Mouse (Mus musculus) intestine, embryonic 15.5 days (tissue): ENCODE measurements around the gene Pnmal2. TPM values are rescaled to one million over a fixed set of nuclear protein-coding genes. Genes with fewer than 3 reads are reported as not detected.

Experiments
- polyA plus RNA-seq: library from polyadenylated mRNA; unstranded; fragments of >200 nt; fragmentation: Nextera tagmentation; extraction: Ambion mirVana; gene quantifications from 2 replicates; pipeline ENCODE4 v1.2.1, GENCODE M21; 2015

Gene Pnmal2
- polyA plus RNA-seq, 1 experiment from 2014 or later: 8.1 TPM

Other genes starting within 250 kb of the Pnmal2 start
- gene Ceacam9, start 222.8 kb upstream of the Pnmal2 start, polyA plus RNA-seq: not detected in 2 replicates
- gene Ap2s1, start 206.3 kb upstream of the Pnmal2 start, polyA plus RNA-seq: 248 and 256 TPM in 2 replicates
- gene Slc1a5, start 163.3 kb upstream of the Pnmal2 start, polyA plus RNA-seq: 61.8 and 64.0 TPM in 2 replicates
- 77.3 and 85.5 TPM in 2 replicates for gene Strn4, start 128.8 kb upstream of the Pnmal2 start, polyA plus RNA-seq
- gene Fkrp, start 128.0 kb upstream of the Pnmal2 start, polyA plus RNA-seq: 25.1 and 25.6 TPM in 2 replicates
- gene Prkd2, start 101.8 kb upstream of the Pnmal2 start, polyA plus RNA-seq: 9.7 and 12.5 TPM in 2 replicates
- 3.1 and 3.2 TPM in 2 replicates for gene Dact3, start 69.4 kb upstream of the Pnmal2 start, polyA plus RNA-seq
- 7.4 and 8.3 TPM in 2 replicates for gene Gng8, start 52.9 kb upstream of the Pnmal2 start, polyA plus RNA-seq
- gene Ptgir, start 38.2 kb upstream of the Pnmal2 start, polyA plus RNA-seq: 2.8 and 3.0 TPM in 2 replicates
- 137 and 140 TPM in 2 replicates for gene Calm3, start 20.6 kb upstream of the Pnmal2 start, polyA plus RNA-seq
- gene Pnmal1, start 15.0 kb downstream of the Pnmal2 start, polyA plus RNA-seq: 3.0 and 3.1 TPM in 2 replicates
- gene Gm42372, start 38.4 kb downstream of the Pnmal2 start, polyA plus RNA-seq: 0.28 and 0.44 TPM in 2 replicates
- 28.1 and 29.0 TPM in 2 replicates for gene Ccdc8, start 48.0 kb downstream of the Pnmal2 start, polyA plus RNA-seq
- 81.5 and 89.5 TPM in 2 replicates for gene Ppp5c, start 83.2 kb downstream of the Pnmal2 start, polyA plus RNA-seq
- gene Hif3a, start 117.7 kb downstream of the Pnmal2 start, polyA plus RNA-seq: 66.7 and 71.4 TPM in 2 replicates
- 0.40 and 0.42 TPM in 2 replicates for gene Psg16, start 129.4 kb downstream of the Pnmal2 start, polyA plus RNA-seq
- gene Ceacam3, start 205.6 kb downstream of the Pnmal2 start, polyA plus RNA-seq: not detected in 2 replicates